Mouse (Mus musculus) stomach, embryonic 14.5 days (tissue): ENCODE results near the gene Ccsap. TPM values are rescaled to one million over a fixed set of nuclear protein-coding genes. Genes with fewer than 3 reads are reported as not detected.
A peak's percentile ranks its signal among the peaks of the same experiment; 100 is the strongest.
"Not testable (repeated sequence)": the region's sequence is repeated elsewhere in the genome, so short reads cannot be mapped to it uniquely, and the experiment has no call there.

Source experiments
- ATAC-seq: fragments of 200-750 bp; cut with Nextera tagmentation; 2 replicates; pipeline ENCODE4 v1.8.0; 2017; ENCODE audit warnings: low read depth, moderate TSS enrichment; ENCODE audit not compliant: insufficient number of reproducible peaks, insufficient read depth, low FRiP score
- H3K27ac ChIP-seq: fragments of 300-500 bp; sonication (generic); 2 replicates; pipeline ENCODE4 v1.5.1; 2014; ENCODE audit warnings: mild to moderate bottlenecking, low read length, moderate library complexity, mixed read lengths
- H3K27me3 ChIP-seq: fragments of 300-500 bp; sonication (generic); 2 replicates; pipeline ENCODE4 v1.6.1; 2014; ENCODE audit warnings: low read length, control low read depth, mixed read lengths; ENCODE audit not compliant: control insufficient read depth, insufficient read depth
- H3K36me3 ChIP-seq: fragments of 300-500 bp; sonication (generic); 2 replicates; pipeline ENCODE4 v1.6.1; 2014; ENCODE audit warnings: mild to moderate bottlenecking, control low read depth, low read length, moderate library complexity, mixed read lengths; ENCODE audit not compliant: control insufficient read depth, insufficient read depth
- H3K4me1 ChIP-seq: fragments of 300-500 bp; sonication (generic); 2 replicates; pipeline ENCODE4 v1.6.1; 2014; ENCODE audit warnings: low read length, control low read depth, mixed read lengths; ENCODE audit not compliant: control insufficient read depth, insufficient read depth
- H3K4me2 ChIP-seq: fragments of 300-500 bp; sonication (generic); replicated peaks from 2 replicates; pipeline ENCODE4 v1.6.1; 2014; ENCODE audit warnings: low read depth, low read length, control low read depth
- H3K4me3 ChIP-seq: fragments of 300-500 bp; sonication (generic); 2 replicates; pipeline ENCODE4 v1.5.1; 2014; ENCODE audit warnings: low read depth, low read length, control low read depth
- H3K9ac ChIP-seq: fragments of 300-500 bp; sonication (generic); replicated peaks from 2 replicates; pipeline ENCODE4 v1.6.1; 2014; ENCODE audit warnings: low read depth, mild to moderate bottlenecking, control low read depth, low read length, moderate library complexity, mixed read lengths
- H3K9me3 ChIP-seq: fragments of 300-500 bp; sonication (generic); 2 replicates; pipeline ENCODE4 v1.6.1; 2016; ENCODE audit warnings: low read depth, low read length, control low read depth; ENCODE audit not compliant: control insufficient read depth
- WGBS: fragments of 180-500 bp; shearing (Covaris S2); extraction: QIAGEN DNeasy Blood & Tissue Kit; methylation state at CpG from one replicate; pipeline ENCODE4 v1.1.7; 2014; 5-methylcytosine and 5-hydroxymethylcytosine counted together
- polyA plus RNA-seq: library from polyadenylated mRNA; unstranded; fragments of >200 nt; fragmentation: Nextera tagmentation; extraction: Ambion mirVana; gene quantifications from 2 replicates; pipeline ENCODE4 v1.2.1, GENCODE M21; 2014

Gene Ccsap
- polyA plus RNA-seq, 1 experiment from 2014 or later = 4.6 TPM

DNA sequence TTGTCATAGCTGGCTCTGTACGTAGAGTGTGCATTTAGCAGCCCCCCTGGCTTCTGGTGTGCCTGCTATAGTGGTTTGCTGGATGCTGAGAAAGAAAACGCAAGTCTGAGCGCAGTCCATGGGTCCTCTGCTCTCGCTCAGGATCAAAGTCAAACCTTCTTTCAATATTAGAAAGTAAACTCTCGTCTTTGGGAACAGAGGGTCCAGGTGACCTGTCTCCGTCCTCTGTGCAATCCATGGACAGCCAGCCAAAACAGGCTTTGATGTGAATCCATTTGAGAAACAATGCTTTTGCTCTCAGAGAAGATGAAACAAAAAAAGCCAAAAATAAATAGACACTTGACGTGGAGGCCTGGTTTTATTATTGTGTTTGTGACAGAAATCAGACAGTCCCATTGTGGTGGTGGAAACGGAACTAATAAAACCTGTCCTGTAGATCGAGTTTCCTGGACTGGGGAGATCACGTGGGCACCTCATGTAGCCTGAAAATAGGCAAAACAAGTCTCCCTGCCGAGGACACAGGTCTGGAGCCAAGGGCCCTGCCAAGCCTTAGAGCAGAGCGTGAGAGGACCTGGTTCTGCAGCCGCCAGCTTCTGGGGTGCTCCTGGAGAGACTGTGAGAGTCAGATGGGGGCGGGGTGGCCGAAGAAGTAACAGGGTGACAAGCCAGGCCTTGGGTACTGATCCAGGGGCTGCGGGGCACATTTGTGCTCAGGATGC is 46.7 kb downstream of the Ccsap start:
- 71% methylated on average over 16 of the region's 16 CpGs for WGBS
- no peaks in the 10 kb centered on the region for H3K4me1 ChIP-seq
- no peak overlapping the region for H3K4me2 ChIP-seq
- H3K4me3 ChIP-seq = no peak overlapping the region
- no peak for ATAC-seq
- no peak overlapping the region for H3K27ac ChIP-seq
- H3K9ac ChIP-seq = no peak overlapping the region
- no peaks in the 10 kb centered on the region for H3K36me3 ChIP-seq
- no peaks in the 10 kb centered on the region for H3K9me3 ChIP-seq
- no peaks in the 10 kb centered on the region for H3K27me3 ChIP-seq

DNA sequence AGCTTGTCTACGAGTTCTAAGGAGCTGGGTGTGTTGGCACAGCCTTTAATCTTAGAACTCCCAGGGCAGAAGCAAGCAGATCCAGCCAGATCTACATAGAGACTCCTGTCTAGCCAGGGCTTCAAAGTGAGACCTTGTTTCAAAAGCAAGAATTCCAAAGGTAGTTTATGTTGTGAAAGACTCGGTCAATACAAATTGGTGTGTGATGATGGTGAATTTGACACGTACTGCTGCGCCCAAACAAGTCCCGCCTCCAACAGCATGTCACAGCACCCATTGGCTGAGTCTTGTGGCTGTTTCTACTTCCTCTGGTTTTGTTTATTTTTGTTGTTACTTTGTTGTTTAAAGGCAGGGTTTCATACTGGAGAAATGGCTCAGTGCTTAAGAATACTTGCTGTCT is 47.8 kb downstream of the Ccsap start:
- no peak overlapping the region for H3K9ac ChIP-seq
- H3K27ac ChIP-seq = no peak overlapping the region
- H3K4me2 ChIP-seq = no peak overlapping the region
- no peaks in the 10 kb centered on the region for H3K27me3 ChIP-seq
- H3K4me1 ChIP-seq = peaks cover 5% of the 10 kb centered on the region; the same call in 1 of the 2 replicates
- no peak for ATAC-seq
- 84% methylated on average over 5 of the region's 5 CpGs for WGBS
- H3K4me3 ChIP-seq = no peak overlapping the region
- no peaks in the 10 kb centered on the region for H3K36me3 ChIP-seq
- no peaks in the 10 kb centered on the region for H3K9me3 ChIP-seq

- not testable (repeated sequence) for H3K36me3 ChIP-seq, ATAC-seq, H3K9ac ChIP-seq, H3K4me2 ChIP-seq, H3K9me3 ChIP-seq, H3K27me3 ChIP-seq, H3K27ac ChIP-seq, H3K4me3 ChIP-seq
- WGBS = 91% methylated on average over 4 of the region's 4 CpGs
- peaks cover 14% of the 10 kb centered on the region for H3K4me1 ChIP-seq
These were observed 50.7 kb downstream of the Ccsap start for GRCm38 (mm10) chr8:123809342-123809741.

- ATAC-seq = no peak
- WGBS = 59% methylated on average over 7 of the region's 7 CpGs
These were observed 51.3 kb downstream of the Ccsap start for GRCm38 (mm10) chr8:123808671-123809070.

GRCm38 (mm10) chr8:123807852-123808573 is 52.0 kb downstream of the Ccsap start:
- no peak for ATAC-seq
- Histone ChIP-seq H3K4me3 (0 out of 2 replicates have a peak overlapping the region, but pooled peaks have one; percentile 0), H3K9me3 (no peaks in the 10 kb centered on the region), H3K4me2 (peak overlapping the region; percentile 57; the same call in 1 of the 2 replicates), H3K27me3 (no peaks in the 10 kb centered on the region), H3K27ac (no peak overlapping the region), H3K36me3 (no peaks in the 10 kb centered on the region), H3K4me1 (peaks cover 14% of the 10 kb centered on the region), H3K9ac (no peak overlapping the region)
- WGBS = 75% methylated on average over 6 of the region's 6 CpGs

More at GRCm38 (mm10) chr8:123808671-123809070, 51.3 kb downstream of the Ccsap start:
- Histone ChIP-seq H3K9me3 (no peaks in the 10 kb centered on the region), H3K27me3 (no peaks in the 10 kb centered on the region), H3K9ac (no peak overlapping the region), H3K27ac (no peak overlapping the region), H3K4me2 (no peak overlapping the region), H3K4me1 (peaks cover 14% of the 10 kb centered on the region), H3K36me3 (no peaks in the 10 kb centered on the region), H3K4me3 (no peak overlapping the region)

DNA sequence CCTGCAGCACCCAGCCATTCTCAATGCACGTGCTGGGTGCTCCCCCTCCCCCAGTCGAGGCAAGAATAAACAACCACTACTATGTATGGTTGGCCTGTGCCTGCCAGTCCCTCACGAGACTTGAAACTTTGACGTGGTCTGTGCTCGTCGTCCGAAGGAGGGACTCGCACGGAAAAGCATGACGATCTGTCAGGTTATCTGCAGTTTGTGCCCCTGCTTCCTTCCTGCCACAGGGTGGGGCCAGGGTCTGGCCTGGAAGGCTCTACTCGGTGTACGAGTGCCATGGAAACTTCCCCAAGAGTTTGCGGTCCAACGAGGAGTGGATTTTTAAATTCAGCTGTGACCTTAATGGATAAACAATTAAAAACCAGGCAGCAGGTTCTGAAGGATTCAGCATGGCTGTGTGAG is 53.0 kb downstream of the Ccsap start:
- no peak overlapping the region; the same call in 1 of the 2 replicates for H3K9ac ChIP-seq
- no peaks in the 10 kb centered on the region for H3K36me3 ChIP-seq
- no peaks in the 10 kb centered on the region for H3K9me3 ChIP-seq
- no peaks in the 10 kb centered on the region for H3K27me3 ChIP-seq
- peak; percentile 34; the same call in 1 of the 2 replicates for ATAC-seq
- H3K4me1 ChIP-seq = peaks cover 14% of the 10 kb centered on the region
- H3K4me2 ChIP-seq = peak overlapping the region; percentile 57
- H3K4me3 ChIP-seq = peak overlapping the region; percentile 79
- H3K27ac ChIP-seq = no peak overlapping the region
- WGBS = 5% methylated on average over 14 of the region's 14 CpGs

- 2% methylated on average over 12 of the region's 12 CpGs for WGBS
- H3K9ac ChIP-seq = peak overlapping the region; percentile 75
- peak overlapping the region; percentile 57 for H3K4me2 ChIP-seq
- H3K4me1 ChIP-seq = peaks cover 14% of the 10 kb centered on the region
- H3K9me3 ChIP-seq = no peaks in the 10 kb centered on the region
- ATAC-seq = no peak
- no peaks in the 10 kb centered on the region for H3K27me3 ChIP-seq
- H3K36me3 ChIP-seq = no peaks in the 10 kb centered on the region
- peak overlapping the region; percentile 86 for H3K27ac ChIP-seq
- H3K4me3 ChIP-seq = peak overlapping the region; percentile 79
These were observed 53.6 kb downstream of the Ccsap start for GRCm38 (mm10) chr8:123806374-123806935.

DNA sequence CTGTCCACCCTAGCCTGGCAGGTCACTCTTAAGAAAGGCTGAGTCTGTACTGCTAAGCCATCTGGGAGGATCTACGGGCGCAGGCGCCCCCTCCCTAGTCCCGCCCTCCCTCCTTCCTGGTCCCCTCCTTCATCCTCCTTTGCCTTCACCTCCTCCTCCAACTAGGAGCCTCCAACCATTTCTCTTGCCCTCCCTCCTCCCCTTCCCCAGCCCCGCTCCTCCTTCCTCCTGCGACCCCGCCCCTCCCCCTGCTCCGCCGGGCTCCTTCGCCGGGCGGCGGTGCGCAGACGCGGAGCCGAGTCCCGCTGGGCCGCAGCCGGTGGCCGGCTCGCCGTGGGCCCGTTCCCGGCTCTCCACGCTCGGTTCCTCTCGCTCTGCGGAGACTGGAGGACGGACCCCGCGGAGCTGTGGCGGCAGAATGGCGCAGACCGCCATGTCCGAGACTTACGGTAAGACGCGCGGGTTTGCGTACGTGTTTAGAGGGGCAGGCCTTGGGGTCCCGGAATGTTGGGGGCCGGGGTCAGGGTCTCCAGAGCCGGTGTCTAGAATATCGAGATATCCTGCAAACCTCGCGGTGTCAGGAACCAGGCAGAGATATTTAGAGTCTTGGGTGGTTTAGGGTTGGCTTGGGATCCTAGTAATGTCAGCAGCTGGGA is 54.2 kb downstream of the Ccsap start, which contains the start of gene Rab4a:
Gene Rab4a (plus strand): TSS at position 268 of the 656 bp plus-strand sequence.
- H3K9ac ChIP-seq = peak within 1 kb of the TSS; percentile 75
- H3K4me3 ChIP-seq = peak within 1 kb of the TSS; percentile 79
- H3K36me3 ChIP-seq = no peaks in the 10 kb centered on the region
- peak within 1 kb of the TSS; percentile 86 for H3K27ac ChIP-seq
- peak; percentile 88 for ATAC-seq
- H3K4me1 ChIP-seq = peaks cover 14% of the 10 kb centered on the region
- under 1% methylated on average over 48 of the region's 48 CpGs for WGBS
- no peaks in the 10 kb centered on the region for H3K27me3 ChIP-seq
- H3K4me2 ChIP-seq = peak within 1 kb of the TSS; percentile 57
- no peaks in the 10 kb centered on the region for H3K9me3 ChIP-seq
